Mouse (Mus musculus): Measurements from ENCODE around the gene Nek1.

Gene Nek1

GRCm38 (mm10) chr8:61162186-61162566 is 169.2 kb downstream of the Nek1 start:
- no peak for DNase-seq

- no peak for DNase-seq
These were observed 178.6 kb downstream of the Nek1 start for GRCm38 (mm10) chr8:61171546-61171945.

- DNase-seq, result no peak
These were observed 181.0 kb downstream of the Nek1 start for GRCm38 (mm10) chr8:61173921-61174492.

- DNase-seq, result no peak
These were observed 182.9 kb downstream of the Nek1 start for GRCm38 (mm10) chr8:61175876-61176275.

- DNase-seq, result peak; percentile 27
These were observed 184.9 kb downstream of the Nek1 start for GRCm38 (mm10) chr8:61177680-61178593.

GRCm38 (mm10) chr8:61178594-61179140 is 185.7 kb downstream of the Nek1 start:
- no peak for DNase-seq

All from kidney, postnatal 10 days (tissue).